Mouse (Mus musculus): ENCODE measurements around the gene Cd180.

Gene Cd180

DNA sequence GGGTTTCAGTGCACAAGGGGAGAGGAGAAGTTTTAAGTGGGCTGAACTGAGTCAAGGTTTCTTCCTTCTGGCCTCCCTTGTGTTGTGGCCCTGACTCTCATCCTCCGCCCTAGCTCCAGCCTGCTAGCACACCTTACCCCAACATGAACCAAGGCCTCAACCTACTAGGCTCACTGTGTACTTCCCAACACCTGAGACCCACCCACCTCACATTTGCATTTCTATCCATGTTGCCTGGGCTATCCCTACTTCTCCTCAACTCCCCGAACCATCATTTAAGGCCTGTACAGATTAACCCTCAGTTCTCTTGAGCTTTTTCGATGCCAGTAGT lies 51.9 kb downstream of the Cd180 start:
- no peak for DNase-seq

DNA sequence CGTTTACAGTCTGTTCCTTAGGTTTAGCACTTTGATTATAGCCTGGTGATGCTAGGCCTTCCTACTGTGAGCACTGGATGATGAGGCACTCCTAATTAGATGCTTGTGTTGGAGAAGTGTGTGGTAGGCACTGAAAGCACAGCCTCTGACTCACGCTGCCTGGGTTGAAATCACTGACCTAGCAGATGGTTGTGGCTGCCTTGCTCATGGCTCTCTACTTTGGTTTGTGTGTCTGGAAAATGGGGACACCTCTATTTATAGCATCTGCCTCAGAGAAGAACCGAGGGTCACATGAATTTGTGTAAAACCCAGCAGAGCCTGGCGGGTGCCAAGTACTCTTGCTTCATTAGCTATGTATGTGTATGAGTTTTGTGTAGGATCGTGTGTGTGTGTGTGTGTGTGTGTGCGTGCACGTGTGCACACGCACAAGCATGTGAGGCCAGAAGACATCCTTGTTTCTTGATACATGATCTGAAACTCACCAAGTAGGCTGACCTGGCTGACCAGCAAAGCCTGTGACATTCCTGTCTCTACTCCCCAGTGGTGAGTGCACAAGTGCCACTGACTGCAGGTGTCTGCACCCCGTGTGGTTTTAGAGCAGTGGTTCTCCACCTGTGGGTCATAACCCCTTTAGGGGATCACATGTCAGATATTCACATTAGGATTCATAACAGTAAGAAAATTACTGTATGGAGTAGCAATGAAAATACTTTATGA lies 52.4 kb downstream of the Cd180 start:
- no peak for DNase-seq

DNA sequence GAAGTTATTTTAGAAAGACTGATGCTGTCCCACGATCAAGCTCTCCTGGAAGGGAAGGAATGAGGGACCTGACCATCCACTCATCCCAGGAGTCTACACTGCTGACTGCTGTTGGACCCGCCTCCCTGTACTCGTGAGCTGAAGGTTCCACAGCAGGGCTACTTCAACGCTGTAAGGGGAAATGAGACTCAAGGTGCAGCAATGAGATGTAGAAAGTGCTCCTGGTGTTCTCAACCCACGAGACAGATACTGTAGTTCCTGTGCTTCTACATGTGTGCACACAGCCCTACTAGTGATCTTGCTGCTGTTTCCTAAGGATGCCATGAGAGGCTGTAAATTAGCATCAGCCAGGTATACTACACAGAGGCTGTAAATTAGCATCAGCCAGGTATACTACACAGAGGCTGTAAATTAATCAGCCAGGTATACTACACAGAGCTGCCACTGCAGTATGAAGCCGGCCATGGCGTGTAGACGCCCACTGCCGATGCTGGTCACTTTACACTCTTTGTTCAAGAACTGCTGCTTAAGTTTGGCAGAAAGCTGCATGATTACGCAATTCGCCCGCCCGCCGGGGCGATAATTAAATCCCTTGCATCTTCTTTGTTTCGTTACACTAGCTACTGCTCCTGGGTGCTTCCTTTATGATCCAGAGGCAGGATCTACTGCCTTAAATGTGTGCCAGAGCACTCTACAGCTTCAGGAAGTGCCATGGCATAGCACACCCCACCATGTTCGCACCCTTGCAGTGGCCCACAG lies 53.6 kb downstream of the Cd180 start:
- no peak for DNase-seq

DNA sequence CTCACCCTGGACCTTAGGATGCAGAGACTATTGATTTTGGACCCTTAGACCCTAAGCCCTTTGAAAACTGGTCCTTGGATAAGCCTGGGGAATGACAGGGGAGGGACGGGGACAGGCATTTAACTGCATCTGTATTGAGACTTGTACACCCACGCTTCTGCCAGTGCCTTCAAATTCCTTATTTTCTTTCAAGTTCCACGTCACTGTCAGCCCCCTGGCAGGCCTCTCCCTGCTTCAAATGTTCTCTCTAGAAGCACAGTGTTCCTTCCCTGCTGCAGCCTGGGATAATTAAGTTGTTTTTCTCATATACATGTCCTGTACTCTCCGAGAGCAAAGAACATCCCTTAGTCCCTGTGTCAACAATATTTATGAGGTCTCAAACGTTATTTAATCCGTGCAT lies 55.8 kb downstream of the Cd180 start:
- DNase-seq = no peak

DNA sequence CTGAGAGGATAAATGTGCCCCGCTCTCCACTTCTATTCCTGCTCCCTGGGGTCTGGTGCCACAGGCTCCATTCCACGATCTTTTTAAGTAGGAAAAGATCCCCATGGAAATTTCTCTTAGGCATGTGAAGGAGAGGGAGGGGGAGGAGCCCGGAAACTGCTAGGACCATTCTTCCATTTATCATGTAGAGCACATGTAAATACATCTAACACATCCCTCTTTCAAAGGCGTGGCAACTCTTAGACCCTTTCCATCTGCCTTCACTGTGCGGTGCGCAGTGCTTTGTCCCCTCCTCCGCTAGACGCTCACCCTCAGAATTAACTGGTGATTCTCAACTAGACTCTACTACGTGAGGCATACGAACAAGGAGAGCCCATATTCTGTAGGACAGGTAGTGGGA lies 56.5 kb downstream of the Cd180 start:
- no peak for DNase-seq

DNA sequence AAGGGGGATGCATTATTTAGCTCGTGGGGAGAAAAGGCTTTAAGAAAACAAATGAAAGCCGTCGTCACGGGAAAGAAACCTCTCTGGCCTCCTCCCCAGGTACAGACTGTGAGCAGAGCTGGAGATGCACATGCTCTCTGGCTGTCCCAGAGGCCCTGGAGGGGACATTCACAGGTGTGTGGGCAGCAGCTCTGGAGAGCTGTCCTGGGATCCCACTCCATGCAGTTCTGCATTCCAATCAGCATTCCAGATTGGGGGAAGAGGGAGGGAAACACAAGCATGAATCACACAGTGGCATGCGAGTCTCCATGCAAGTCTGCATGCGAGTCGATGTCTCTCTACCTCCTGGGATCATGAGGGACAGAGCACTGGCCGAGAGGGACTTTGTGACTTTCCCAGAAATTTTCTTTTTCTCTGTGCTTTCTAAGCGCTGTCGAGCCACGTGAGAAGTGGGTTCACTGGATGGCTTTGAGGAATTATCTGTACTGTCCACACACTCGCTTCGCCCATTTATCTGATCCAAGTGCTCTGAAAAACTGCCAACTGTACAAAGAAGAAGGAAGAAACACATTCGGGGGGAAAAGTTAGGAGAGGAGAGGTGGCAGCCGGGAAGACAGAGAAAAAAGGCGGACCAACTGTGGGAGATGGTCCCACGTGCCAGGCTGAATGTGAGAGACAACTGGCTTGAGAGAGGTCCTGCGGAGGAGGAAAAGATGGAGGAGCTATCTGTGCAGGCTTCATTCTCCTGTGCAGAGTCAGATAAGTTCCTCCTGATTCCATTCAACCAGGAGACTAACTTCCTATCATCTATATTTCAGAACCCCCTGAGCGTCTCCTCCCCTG lies 60.6 kb downstream of the Cd180 start:
- no peak for DNase-seq

DNA sequence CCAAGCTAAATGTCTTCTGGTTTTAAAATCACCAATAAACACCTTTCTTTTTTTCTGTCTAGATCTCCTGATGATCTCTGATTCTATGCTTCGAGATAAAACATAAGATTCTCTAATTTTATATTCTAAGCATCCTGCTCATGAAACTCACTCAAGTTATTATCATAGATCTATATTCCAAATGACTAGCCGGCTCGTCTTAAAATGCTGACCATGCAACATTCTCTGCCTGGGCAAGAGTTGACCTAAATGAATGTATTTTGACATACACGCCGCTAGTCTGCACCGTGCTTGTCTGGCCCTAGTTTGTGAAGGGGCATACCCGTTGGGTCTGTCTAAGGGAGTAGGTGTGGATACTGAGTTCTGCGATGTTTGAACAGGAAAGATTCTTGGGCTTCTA lies 61.8 kb downstream of the Cd180 start:
- DNase-seq = no peak

DNA sequence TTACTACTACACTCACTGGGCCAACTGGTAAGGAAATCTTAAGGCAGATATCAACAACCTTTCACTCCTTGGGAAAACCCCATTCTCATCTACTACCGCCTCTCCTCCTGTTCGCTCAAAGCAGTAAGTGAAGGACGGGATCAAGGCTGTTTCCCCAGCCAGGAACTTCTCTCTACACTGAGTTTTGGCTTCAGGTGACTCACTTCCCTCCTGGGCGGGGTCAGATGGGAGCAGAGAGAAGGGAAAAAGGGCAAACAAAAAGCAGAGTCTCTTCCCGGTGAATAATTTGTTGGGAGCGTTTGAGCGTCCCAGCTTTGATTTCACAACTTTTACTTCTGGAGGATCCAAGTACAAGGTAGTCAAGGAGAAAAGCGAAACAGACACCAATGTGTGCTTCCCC lies 62.7 kb downstream of the Cd180 start:
- DNase-seq = no peak

DNA sequence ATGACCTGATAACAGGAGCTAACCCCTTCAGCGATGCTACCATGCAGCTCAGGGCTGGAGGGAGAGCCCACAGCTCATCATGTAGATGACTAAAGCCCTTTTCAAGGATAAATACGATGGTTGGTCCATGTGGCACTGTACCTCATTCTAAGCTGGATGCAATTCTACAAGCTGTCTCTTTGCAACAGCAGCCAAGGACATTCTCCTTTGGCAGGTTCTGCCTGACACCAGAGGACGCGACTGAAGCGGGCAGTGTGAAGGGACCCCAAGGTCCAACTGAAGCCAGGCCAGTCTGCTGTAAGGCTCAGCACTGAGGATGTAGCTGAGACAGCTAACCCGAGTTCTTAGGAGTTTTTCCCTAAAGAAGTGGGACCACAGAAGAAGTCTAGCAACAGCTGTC lies 64.7 kb downstream of the Cd180 start:
- DNase-seq = no peak

DNA sequence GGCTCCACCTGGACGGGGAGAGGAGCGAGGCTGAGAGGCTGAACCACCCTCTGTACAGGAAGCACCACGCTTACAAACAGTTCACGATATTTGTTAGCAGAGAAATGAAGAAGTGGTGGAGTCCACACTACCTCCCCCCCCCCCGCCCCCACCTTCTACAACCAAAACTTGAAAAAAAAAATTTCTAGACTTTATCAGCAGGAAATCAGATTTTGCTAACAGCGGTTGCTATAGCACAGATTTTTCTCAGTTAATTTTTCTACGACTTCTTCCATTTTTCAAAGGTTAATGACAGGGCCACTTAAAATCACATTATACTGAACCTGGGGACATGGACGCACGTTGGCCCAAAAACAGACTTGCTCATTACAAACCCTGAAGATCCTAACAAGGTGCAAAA lies 68.1 kb downstream of the Cd180 start:
- DNase-seq = no peak

DNA sequence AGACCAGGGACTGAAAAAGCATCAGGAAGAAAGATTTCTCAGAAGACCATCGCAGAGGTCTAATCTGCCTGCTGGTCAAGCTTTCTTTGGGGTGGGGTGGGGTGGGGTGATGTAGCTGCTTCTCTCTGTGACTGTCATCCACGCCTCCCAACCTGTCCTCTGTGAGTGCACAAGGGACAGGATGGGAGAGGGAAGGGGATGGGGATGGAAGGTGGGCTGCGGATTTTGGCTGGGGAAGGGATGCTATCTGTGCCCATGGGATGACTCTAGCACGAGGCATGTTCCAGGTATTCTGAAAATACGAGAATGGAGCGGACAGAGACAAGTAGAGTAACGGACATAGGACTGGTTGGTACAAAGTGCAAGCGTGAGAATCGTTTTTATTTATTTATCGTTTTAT lies 68.8 kb downstream of the Cd180 start:
- DNase-seq = no peak

DNA sequence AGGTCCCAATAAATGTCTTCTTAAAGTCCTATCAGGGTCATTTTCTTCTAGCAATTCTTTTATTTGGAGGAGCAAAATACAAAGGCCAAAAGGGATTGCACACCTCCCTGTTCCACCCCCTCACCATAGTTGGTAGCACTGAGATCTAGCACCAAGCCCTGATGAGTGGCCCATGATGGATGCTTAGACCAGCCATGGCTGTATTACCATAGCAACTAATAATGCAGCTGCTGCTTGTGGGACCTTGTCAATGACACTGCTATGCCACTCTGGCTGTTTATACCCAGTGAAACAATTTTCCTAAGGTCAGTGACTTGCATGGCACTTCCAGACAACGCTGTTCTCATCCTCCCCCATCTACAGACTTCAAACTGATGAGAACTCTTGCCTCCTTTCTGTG lies 70.9 kb downstream of the Cd180 start:
- DNase-seq = no peak

DNA sequence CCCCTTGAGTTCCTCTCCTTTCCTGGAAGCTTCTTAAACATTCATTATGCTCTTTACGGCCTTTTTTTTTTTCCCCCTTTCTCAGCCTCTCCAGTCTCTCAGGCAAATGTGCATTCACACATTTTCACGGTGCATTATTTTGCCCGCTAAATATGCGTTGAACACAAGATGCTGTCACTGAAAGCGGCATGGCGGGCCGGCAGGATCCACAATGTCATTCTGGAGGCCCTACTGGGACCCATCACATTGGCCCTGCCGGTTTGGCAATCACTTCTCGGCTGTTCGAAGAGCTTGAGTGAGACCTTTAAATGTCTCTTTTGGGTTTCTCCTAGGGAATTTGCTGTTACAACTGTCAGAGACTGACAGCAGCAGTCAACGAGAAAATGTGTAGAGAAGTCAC lies 71.9 kb downstream of the Cd180 start:
- DNase-seq = no peak

DNA sequence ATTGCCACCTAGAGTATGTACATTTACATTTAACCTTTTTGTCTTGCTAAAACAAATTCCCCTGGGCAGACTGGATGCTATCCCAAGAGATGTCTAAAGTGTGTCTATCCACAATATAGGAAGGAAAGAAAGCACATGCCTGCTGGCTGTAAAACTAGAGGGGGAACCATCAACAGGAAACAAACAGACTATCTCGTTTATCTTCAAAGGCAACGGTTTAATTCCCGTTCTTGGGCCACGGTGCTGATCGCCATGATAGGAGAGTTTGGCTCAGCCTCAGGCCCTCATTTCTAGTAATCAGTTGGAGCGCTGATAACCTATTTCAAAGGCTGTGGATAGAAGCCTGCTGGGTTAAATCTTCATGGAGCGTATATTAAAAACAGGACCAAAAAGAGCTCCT lies 73.8 kb downstream of the Cd180 start:
- DNase-seq = no peak

DNA sequence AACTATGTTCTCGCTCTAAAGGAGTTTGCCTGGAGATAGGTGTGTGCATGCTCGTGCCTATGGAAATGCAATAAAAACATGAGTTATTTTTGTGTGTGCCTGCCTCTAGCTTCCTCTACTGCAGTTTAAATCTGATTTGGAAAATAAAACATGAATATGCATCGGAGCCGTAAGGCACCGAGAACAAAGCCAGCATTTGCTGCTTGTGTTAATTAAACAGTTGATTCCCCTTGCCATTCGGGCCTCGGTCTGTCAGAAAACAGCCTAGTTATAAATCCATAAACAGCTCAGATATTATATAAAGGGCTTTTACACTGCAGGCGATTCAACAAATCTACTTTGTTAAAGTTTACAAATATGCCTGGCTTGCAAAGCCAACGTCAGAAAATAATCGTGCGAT lies 75.2 kb downstream of the Cd180 start:
- DNase-seq = no peak

DNA sequence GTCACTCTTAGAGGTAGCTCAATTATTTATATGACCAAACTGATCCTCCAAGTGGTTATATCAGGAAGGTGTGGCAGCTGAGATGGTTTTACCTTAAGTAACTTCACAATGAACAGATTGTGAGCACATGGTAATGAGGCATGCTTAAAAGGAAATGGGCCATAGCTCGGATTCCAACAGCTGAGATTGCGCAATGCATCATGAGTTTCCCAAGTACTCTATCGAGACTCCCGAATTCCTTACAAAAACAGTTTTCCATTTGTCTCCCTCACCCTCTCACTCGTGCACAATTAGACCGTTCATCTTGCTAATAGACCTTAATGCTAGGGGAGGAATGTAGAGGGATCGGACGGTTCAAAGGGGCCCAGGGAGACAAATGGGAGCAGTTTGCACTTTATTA lies 76.8 kb downstream of the Cd180 start:
- DNase-seq = no peak

DNA sequence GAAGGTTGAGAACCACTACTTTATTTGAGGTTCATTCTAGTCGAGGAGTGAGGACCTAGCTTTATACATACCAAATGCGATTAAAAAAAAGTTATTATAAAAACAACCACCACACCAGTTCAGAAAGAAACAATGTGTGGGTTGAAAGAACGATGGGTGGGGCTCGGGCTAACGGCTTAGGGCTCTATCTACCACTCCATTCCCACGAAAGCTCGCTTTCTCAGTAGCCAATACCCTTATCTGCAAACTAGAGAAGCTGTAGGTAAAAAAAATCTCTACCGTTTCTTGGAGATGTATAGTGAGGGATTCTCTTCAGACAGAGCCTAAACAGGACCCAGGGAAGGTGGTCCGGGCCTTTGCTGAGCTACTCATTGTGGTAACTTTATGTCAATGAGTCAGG lies 79.8 kb downstream of the Cd180 start:
- DNase-seq = no peak

DNA sequence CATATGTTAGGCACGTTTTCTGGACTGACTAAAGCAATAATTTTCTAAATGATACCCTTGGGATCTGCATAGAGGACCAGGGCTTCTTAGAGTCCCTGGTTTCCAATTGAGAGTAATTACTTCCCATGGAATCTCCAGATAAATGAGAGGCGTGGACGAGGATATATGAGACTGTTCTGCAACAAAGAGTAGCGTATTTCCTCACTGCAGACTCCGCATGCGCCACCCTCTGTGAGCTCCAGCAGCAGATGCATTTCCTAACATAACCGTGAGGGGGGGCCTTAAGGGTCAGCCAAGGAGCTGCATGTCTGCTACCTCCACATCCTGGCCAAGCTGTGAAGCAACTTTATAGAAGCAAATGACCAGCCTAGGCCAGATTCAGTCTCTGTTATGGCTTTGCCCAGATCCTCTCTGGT lies 81.4 kb downstream of the Cd180 start:
- no peak for DNase-seq

DNA sequence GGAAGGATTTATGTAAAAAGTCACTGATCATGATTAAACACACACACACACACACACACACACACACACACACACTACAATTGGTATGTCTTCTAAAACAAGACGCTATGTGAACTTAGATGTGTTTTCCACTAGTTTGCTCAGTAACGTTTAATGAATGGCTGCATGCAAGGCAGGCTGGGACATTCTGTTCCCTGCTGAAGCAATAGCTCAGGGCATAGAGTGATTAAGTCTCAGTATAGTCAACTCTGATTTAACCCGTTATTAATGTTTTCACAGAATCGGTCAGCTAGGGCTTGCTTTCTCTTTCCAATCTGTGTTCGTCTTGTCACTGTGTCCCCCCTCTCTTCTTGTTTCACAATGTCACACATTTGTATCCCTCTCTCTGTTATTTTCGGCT lies 82.1 kb downstream of the Cd180 start:
- DNase-seq = no peak

DNA sequence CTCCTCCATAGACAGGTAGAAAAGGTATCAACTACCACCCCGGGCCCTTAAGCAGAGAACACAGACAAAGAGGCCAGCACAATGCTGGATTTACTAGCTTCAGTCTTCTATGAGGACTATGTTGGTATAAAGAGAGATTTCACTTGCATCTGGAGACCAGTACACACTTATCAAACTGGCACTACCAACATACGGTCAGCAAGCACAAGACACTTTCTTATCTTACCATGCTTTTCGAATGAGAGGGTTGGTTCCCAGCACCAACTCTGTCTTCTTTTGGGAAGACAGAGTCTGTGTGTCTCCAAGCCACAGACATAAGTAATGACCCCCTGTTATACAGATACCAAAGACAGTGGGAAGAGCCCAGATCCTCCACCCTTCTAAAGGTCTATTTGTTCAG lies 85.5 kb downstream of the Cd180 start:
- no peak for DNase-seq

DNA sequence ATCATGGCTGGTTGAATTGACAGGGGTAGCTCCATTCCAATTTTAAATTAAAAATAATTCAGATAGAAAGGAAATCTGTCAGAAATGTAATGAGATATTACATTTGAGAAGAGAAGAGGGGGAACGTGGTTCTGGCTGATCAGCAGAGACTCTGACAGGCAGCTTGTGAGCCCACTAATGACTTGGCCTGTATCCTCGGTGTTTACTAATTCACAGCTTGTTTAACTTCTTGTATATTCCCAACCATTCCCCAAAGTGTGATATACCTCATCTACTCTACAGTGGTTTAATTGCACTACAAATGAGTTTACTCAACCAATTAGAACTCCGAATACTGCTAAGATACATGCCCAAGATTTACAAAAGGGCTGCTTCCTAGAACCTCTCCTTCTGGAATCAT lies 85.9 kb downstream of the Cd180 start:
- DNase-seq = no peak

DNA sequence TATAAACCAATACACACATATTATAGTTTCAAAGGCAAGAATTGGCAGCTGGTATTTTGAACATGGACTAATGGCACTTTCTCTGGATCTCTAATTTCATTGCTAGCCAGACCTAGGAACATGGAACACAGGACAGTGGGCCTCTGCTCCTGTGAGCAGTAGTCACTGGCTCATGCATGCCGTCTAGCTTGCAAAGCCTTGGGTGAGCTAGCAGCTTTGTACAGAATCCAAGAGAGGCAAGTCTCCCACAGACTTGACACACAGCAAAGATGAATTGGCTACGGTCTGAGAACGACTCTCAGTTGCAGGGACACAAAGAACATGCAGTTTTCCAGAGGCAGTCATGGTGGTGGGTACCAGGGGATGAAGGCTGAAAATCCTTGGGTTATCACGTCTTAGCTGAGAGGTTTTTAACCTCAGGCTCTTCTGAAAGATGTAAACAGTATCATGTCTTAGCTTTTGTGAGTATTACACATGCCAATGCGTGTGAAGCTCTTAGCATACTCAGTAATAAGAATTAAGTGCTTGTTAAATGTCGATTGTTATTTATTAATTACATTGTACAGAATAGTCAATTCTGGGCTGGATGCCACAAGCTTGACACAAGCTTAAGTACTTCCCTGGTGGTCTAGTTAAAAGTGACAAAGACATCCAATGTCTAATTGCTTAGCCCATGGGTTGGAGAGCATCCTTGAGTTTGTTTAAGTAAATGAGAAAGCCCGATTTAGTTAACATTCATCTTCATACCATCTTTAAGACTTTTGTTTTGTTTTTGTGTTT lies 90.4 kb downstream of the Cd180 start:
- no peak for DNase-seq

DNA sequence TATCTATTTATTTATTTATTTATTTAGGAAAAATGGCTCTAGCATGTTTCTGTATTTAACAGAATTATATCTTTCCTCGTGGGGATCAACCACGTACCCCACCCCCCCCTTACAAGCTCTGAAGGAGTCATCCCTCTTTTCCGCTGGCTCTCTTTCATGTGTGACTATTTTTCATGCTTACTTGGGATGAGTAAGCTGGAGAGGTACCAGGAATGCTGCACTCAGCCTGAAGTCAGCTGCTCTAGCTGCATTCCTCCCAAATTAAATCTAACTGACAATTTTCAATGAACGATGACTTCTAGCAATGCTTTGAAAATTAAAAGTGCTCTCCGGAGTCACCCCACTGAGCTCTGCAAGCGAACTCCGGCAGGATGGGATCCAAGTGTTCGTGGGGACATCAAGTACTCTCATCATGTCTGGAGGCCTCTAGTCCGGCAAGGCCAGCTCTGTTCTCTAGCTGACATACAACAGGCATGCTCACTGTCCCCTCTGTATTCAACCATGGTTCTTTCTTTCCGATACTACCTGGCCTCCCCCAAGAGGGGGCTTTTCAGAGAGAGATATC lies 93.4 kb downstream of the Cd180 start:
- DNase-seq = no peak

All from cerebellum, postnatal 25 days (tissue).